Mouse (Mus musculus): Measurements from ENCODE around the gene Dclre1b.

Gene Dclre1b

GRCm38 (mm10) chr3:103771531-103772130, 37.6 kb downstream of the Dclre1b start:
- no peak for DNase-seq

- DNase-seq: no peak
Measured at GRCm38 (mm10) chr3:103766789-103767188, 42.5 kb downstream of the Dclre1b start.

GRCm38 (mm10) chr3:103759261-103759970, 49.8 kb downstream of the Dclre1b start:
- no peak for DNase-seq

GRCm38 (mm10) chr3:103758456-103758855, 50.8 kb downstream of the Dclre1b start:
- no peak for DNase-seq

- DNase-seq: no peak
Measured at GRCm38 (mm10) chr3:103756920-103757319, 52.3 kb downstream of the Dclre1b start.

GRCm38 (mm10) chr3:103755351-103755750, 53.9 kb downstream of the Dclre1b start:
- no peak for DNase-seq

- no peak for DNase-seq
Measured at GRCm38 (mm10) chr3:103751558-103751957, 57.7 kb downstream of the Dclre1b start.
